Mouse (Mus musculus): ENCODE results near the gene Ttc9. TPM values are rescaled to one million over a fixed set of nuclear protein-coding genes. Genes with fewer than 3 reads are reported as not detected.

The Ttc9 gene
- polyA plus RNA-seq, 1 experiment from 2014 or later: 5.3 TPM

DNA sequence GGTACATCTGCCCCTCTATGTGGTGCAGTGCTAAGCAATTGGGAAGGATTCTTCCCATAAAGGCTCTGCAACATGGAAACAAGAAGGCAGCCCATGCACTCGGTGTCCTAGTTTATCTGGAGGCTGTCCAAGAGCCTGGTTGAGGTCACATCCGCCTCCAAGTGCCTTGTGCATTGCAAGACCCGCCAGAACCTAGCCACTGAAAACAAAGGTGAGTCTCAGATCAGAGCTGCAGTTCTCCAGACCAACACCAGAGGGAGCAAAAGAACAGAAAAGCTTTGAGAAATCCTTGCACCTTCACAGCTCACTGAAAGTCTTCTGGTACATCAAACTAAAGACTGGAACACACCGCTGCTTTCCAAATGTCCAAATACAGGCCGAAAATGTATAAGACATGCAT, 11.7 kb upstream of the Ttc9 start:
- H3K4me1 ChIP-seq (ENCODE audit: control insufficient read depth, insufficient read depth, low read length): no peaks in the 10 kb centered on the region
- no peak overlapping the region for H3K9ac ChIP-seq (ENCODE audit: low read depth, low read length)
- H3K9me3 ChIP-seq (ENCODE audit: control insufficient read depth, low read length): no peaks in the 10 kb centered on the region
- H3K36me3 ChIP-seq (ENCODE audit: control insufficient read depth, insufficient read depth, low read length): no peaks in the 10 kb centered on the region
- no peak overlapping the region for H3K27ac ChIP-seq (replicated peaks; ENCODE audit: low read depth, low read length)
- H3K4me3 ChIP-seq (ENCODE audit: low read depth, low read length): no peak overlapping the region
- no peaks in the 10 kb centered on the region for H3K27me3 ChIP-seq (replicated peaks; ENCODE audit: control insufficient read depth, insufficient read depth, low read length)
- no peak overlapping the region for H3K4me2 ChIP-seq (ENCODE audit: low read depth, low read length)
- DNase-seq (ENCODE audit: low spot score) (peak; percentile 79), ATAC-seq (ENCODE audit: low read depth) (no peak; the same call in 1 of the 2 replicates)
- 20% methylated on average over 5 of the region's 5 CpGs for whole genome bisulfite sequencing

DNA sequence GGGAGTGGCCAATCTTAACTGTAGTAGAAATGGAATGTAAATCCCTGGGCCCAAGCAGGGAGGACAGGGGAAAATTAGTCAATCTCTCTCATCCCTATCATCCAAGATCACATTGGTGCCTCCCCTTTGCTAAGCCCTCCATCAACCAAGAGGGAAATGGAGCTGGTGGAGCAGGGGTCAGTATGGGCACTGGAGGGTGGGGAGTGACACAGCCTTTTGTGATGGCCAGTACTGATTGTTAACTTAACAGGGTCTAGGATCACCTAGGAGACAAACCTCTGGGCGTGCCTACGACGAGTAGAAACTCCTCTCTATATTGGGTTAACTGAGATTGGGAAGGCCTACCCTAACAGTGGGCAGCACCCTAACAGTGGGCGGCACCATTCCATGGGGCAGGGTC, 7.7 kb upstream of the Ttc9 start:
- no peak overlapping the region for H3K4me3 ChIP-seq (ENCODE audit: low read depth, low read length)
- no peaks in the 10 kb centered on the region for H3K36me3 ChIP-seq (ENCODE audit: control insufficient read depth, insufficient read depth, low read length)
- no peak for ATAC-seq (ENCODE audit: low read depth)
- H3K27ac ChIP-seq (replicated peaks; ENCODE audit: low read depth, low read length): no peak overlapping the region
- whole genome bisulfite sequencing: 74% methylated on average over 4 of the region's 4 CpGs
- H3K4me2 ChIP-seq (ENCODE audit: low read depth, low read length): no peak overlapping the region
- H3K9ac ChIP-seq (ENCODE audit: low read depth, low read length): no peak overlapping the region
- no peaks in the 10 kb centered on the region for H3K4me1 ChIP-seq (ENCODE audit: control insufficient read depth, insufficient read depth, low read length)
- no peak for DNase-seq (ENCODE audit: low spot score)
- peaks cover 9% of the 10 kb centered on the region for H3K27me3 ChIP-seq (replicated peaks; ENCODE audit: control insufficient read depth, insufficient read depth, low read length)
- no peaks in the 10 kb centered on the region for H3K9me3 ChIP-seq (ENCODE audit: control insufficient read depth, low read length)

DNA sequence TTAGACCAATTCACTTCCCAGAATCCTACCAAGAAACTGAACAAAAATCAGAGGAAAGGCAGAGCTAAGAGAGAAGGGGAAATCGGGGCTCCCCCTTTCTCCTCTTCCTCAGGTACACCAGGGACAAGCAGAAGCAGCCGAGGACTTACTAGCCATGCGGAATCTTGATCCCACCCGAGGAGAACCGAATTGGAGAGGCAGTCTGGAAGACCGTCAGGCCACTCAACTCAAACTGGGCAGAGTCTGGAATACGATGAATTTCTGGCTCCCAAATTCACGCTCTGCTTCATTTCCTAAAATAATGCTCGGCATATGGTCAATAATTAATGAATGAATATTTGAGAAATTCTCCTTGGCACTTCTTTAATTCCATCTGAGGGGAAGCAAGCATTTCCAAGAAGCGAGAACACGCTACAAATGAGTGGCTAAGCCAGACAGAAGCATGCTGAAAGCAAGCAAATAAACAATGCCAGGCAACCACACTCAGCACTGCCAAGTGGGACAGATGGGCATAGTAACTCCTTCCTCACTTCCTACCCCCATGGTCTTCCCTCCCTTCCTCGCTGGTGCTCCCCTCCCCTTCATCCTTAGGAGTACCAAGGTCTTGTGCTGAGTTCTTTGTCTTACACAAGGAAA, 4.7 kb upstream of the Ttc9 start:
- peaks cover 38% of the 10 kb centered on the region for H3K27me3 ChIP-seq (replicated peaks; ENCODE audit: control insufficient read depth, insufficient read depth, low read length)
- no peak overlapping the region for H3K4me2 ChIP-seq (ENCODE audit: low read depth, low read length)
- H3K9ac ChIP-seq (ENCODE audit: low read depth, low read length): no peak overlapping the region
- H3K36me3 ChIP-seq (ENCODE audit: control insufficient read depth, insufficient read depth, low read length): no peaks in the 10 kb centered on the region
- H3K4me3 ChIP-seq (ENCODE audit: low read depth, low read length): no peak overlapping the region
- no peaks in the 10 kb centered on the region for H3K4me1 ChIP-seq (ENCODE audit: control insufficient read depth, insufficient read depth, low read length)
- DNase-seq (ENCODE audit: low spot score): no peak
- 79% methylated on average over 12 of the region's 12 CpGs for WGBS
- no peak for ATAC-seq (ENCODE audit: low read depth)
- no peak overlapping the region for H3K27ac ChIP-seq (replicated peaks; ENCODE audit: low read depth, low read length)
- no peaks in the 10 kb centered on the region for H3K9me3 ChIP-seq (ENCODE audit: control insufficient read depth, low read length)

DNA sequence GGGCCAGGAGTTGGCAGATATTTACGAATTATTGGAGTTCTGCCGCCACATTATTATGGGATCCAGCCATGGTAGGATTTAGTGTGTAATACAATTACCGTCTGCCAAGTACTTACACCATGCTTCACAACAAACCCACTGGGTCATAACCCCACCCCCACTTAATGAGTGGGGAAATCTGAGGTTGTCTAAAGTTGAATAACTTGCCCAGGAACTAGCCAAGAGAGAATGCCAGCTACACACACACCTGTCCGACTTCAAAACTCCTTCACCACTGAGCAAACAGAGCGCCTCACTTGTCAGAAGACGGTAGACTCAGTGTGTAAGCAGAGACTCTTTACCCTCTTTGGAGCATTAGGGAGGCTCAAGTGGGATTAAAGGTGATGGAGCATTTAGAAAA, 3.6 kb upstream of the Ttc9 start:
- peak; percentile 23 for DNase-seq (ENCODE audit: low spot score)
- H3K4me1 ChIP-seq (ENCODE audit: control insufficient read depth, insufficient read depth, low read length): no peaks in the 10 kb centered on the region; the same call in 1 of the 2 replicates
- H3K27me3 ChIP-seq (replicated peaks; ENCODE audit: control insufficient read depth, insufficient read depth, low read length): peaks cover 49% of the 10 kb centered on the region
- no peak overlapping the region for H3K4me2 ChIP-seq (ENCODE audit: low read depth, low read length)
- H3K4me3 ChIP-seq (ENCODE audit: low read depth, low read length): no peak overlapping the region
- H3K36me3 ChIP-seq (ENCODE audit: control insufficient read depth, insufficient read depth, low read length): no peaks in the 10 kb centered on the region
- ATAC-seq (ENCODE audit: low read depth): no peak
- H3K27ac ChIP-seq (replicated peaks; ENCODE audit: low read depth, low read length): no peak overlapping the region
- H3K9ac ChIP-seq (ENCODE audit: low read depth, low read length): no peak overlapping the region
- 72% methylated on average over 6 of the region's 6 CpGs for WGBS
- no peaks in the 10 kb centered on the region for H3K9me3 ChIP-seq (ENCODE audit: control insufficient read depth, low read length)

DNA sequence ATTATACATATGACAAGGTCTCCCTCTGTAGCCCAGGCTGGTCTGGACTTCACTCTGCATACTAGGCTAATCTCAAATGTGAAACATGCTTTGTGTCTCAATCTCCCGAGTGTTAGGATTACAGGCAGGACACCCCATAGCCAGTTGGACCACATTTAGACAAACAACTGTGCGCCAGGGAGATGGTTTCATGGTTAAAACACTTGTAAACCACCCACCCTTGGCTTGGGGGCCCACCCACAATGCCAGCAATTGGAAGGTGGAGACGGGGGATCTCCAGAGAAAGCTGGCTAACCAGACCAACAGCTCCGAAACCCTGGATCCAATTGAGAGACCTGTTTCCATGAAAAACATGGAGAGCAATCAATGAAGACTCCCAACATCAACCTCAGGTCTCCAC, 3.0 kb upstream of the Ttc9 start:
- Histone ChIP-seq H3K27me3 (replicated peaks; ENCODE audit: control insufficient read depth, insufficient read depth, low read length) (peaks cover 55% of the 10 kb centered on the region), H3K36me3 (ENCODE audit: control insufficient read depth, insufficient read depth, low read length) (no peaks in the 10 kb centered on the region), H3K27ac (replicated peaks; ENCODE audit: low read depth, low read length) (no peak overlapping the region), H3K9ac (ENCODE audit: low read depth, low read length) (no peak overlapping the region), H3K9me3 (ENCODE audit: control insufficient read depth, low read length) (no peaks in the 10 kb centered on the region), H3K4me3 (ENCODE audit: low read depth, low read length) (no peak overlapping the region), H3K4me2 (ENCODE audit: low read depth, low read length) (no peak overlapping the region), H3K4me1 (ENCODE audit: control insufficient read depth, insufficient read depth, low read length) (no peaks in the 10 kb centered on the region; the same call in 1 of the 2 replicates)
- DNase-seq (ENCODE audit: low spot score): no peak
- 82% methylated on average over 4 of the region's 4 CpGs for WGBS
- ATAC-seq (ENCODE audit: low read depth): no peak

DNA sequence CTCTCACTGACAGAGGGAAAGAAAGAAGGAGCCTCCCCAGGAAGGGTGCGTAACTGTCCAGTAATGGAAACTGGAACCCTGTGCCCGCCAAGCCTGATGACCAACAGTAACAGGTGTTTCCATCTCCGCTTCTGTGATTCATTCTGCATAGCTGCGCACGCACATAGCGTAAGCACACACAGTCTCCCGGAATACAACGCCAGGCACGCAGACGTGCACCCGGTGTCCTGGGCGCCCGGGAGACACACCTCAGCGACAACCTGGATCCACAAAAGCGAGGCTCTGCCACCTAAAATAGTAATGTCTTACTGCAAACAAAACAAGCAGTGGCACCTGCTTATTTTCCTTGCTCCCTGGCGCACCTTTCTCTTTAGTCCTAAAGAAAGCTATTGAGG, 532 bp upstream of the Ttc9 start:
- Histone ChIP-seq H3K4me3 (ENCODE audit: low read depth, low read length) (peak overlapping the region; percentile 60), H3K27ac (replicated peaks; ENCODE audit: low read depth, low read length) (no peak overlapping the region), H3K36me3 (ENCODE audit: control insufficient read depth, insufficient read depth, low read length) (no peaks in the 10 kb centered on the region), H3K9me3 (ENCODE audit: control insufficient read depth, low read length) (no peaks in the 10 kb centered on the region), H3K9ac (ENCODE audit: low read depth, low read length) (peak overlapping the region; percentile 69), H3K4me1 (ENCODE audit: control insufficient read depth, insufficient read depth, low read length) (no peaks in the 10 kb centered on the region; the same call in 1 of the 2 replicates), H3K27me3 (replicated peaks; ENCODE audit: control insufficient read depth, insufficient read depth, low read length) (peaks cover 64% of the 10 kb centered on the region), H3K4me2 (ENCODE audit: low read depth, low read length) (peak overlapping the region; percentile 95)
- peak; percentile 56; the same call in 1 of the 2 replicates for ATAC-seq (ENCODE audit: low read depth)
- peak; percentile 71 for DNase-seq (ENCODE audit: low spot score)
- 1% methylated on average over 16 of the region's 16 CpGs for WGBS

DNA sequence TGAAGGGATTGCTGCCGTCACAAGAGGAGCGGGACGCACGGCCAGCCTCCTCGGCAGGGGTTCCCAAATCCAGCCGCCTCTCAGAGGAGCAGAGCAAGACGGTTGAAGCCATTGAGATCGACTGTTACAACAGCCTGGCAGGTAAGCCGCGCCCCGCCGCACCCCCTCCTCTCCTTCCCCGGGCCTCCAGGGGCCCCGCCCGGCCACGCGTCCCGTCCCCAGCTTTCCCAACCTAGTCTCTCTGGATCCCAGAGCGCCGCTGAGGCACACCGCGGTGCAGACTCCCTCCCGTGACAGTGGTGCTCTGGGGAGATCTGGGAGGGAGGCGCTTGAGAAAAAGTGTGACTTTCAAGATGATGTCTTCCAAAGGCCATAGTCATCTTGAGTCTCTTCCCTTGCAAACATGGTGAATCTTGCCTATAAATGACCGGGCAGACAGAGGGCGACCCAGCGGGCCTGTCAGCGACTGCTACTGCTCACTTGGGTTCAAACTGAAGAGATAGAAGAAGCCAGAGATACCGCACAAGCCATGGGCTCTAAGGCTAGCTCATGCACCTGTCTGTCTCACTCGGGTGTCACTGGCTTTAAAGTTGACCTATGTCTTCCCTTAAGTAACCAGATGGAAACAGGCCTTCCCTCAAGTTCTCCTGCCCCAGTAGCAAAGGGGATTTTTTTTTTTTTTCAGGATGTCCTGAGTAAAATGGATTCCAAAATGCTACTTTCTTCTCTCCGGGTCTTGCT, 782 bp downstream of the Ttc9 start:
- Histone ChIP-seq H3K9ac (ENCODE audit: low read depth, low read length) (peak overlapping the region; percentile 69), H3K4me3 (ENCODE audit: low read depth, low read length) (peak overlapping the region; percentile 60), H3K36me3 (ENCODE audit: control insufficient read depth, insufficient read depth, low read length) (no peaks in the 10 kb centered on the region), H3K4me2 (ENCODE audit: low read depth, low read length) (peak overlapping the region; percentile 95), H3K27me3 (replicated peaks; ENCODE audit: control insufficient read depth, insufficient read depth, low read length) (peaks cover 64% of the 10 kb centered on the region), H3K4me1 (ENCODE audit: control insufficient read depth, insufficient read depth, low read length) (no peaks in the 10 kb centered on the region; the same call in 1 of the 2 replicates), H3K9me3 (ENCODE audit: control insufficient read depth, low read length) (no peaks in the 10 kb centered on the region), H3K27ac (replicated peaks; ENCODE audit: low read depth, low read length) (no peak overlapping the region)
- peak; percentile 50 for ATAC-seq (ENCODE audit: low read depth)
- 1% methylated on average over 28 of the region's 31 CpGs for WGBS
- no peak for DNase-seq (ENCODE audit: low spot score)

DNA sequence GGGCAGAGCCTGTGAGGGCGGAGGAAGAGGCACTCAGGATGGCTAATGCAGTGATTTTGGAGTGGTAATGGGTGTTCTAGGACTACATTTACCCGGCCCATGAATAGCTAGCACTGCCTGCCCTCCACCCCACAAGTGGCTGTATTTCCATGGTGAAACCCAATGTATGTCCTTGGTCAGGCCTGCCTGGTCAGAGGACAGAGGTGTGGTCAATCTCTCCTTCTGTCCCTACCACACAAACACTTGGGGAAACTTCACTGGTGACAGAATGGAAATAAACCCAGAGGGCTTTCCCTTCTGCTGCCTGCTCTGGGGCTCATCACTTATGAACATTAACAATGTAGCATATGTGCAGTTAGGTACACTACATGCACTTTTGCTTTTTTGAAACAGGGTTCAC, 2.2 kb downstream of the Ttc9 start:
- Histone ChIP-seq H3K9me3 (ENCODE audit: control insufficient read depth, low read length) (no peaks in the 10 kb centered on the region), H3K27me3 (replicated peaks; ENCODE audit: control insufficient read depth, insufficient read depth, low read length) (peaks cover 57% of the 10 kb centered on the region)
- no peak for ATAC-seq (ENCODE audit: low read depth)

More for the DNA sequence above, 2.2 kb downstream of the Ttc9 start:
- no peak overlapping the region for H3K4me2 ChIP-seq (ENCODE audit: low read depth, low read length)
- DNase-seq (ENCODE audit: low spot score): no peak
- no peak overlapping the region for H3K4me3 ChIP-seq (ENCODE audit: low read depth, low read length)
- no peaks in the 10 kb centered on the region for H3K36me3 ChIP-seq (ENCODE audit: control insufficient read depth, insufficient read depth, low read length)
- no peak overlapping the region for H3K27ac ChIP-seq (replicated peaks; ENCODE audit: low read depth, low read length)
- no peak overlapping the region for H3K9ac ChIP-seq (ENCODE audit: low read depth, low read length)
- 75% methylated on average over 2 of the region's 2 CpGs for WGBS
- H3K4me1 ChIP-seq (ENCODE audit: control insufficient read depth, insufficient read depth, low read length): no peaks in the 10 kb centered on the region; the same call in 1 of the 2 replicates

All from embryonic facial prominence, embryonic 14.5 days (tissue).